Mouse (Mus musculus): ENCODE measurements around the gene Ddx39b. TPM values are rescaled to one million over a fixed set of nuclear protein-coding genes. Genes with fewer than 3 reads are reported as not detected.

The Ddx39b gene
- total RNA-seq, 2 experiments from 2014 or later: 221 to 550 TPM

DNA sequence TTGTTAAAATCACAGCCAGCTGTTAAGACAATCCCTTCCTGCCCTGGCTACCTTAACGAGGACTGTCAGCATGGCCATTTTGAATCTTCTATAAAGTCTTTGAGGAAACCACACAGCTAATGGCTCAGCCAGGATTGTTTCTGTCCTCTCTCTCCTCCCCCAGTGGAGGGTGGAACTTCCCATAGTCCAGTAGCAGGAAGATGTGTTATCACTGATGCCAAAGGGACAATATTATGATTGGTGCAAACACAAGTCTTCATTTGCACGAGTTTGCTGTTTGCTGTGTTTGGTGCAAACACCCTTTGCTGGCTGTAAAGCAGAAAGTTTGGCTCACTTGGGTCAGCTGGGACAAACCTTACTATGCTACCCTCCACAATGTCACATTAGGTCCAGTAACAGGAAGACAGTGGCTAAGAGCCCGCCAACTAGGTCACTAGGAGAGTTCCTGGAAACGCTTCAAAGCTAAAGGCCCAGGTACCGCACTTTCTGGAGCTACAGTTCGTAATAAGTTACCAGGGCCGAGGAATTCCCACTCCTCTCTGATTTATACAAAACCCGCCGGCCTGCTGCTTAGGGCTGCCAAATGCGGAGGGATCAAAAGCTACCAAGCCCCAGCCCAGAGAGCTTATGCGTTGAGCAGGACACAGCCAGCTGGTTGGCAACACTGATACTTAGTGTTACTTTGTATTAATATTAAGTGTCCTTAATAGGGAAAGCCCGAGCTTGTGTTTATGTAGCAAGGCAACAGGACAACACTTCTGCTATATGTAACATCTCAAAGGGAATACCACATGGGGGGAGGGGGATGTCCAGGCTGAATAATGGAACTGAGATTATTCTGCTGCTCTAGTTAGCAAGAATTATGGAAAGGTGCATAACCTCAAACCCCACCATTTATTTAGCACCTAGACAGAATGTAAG lies 902 bp upstream of the Ddx39b start:
- ATAC-seq (replicated peaks; ENCODE audit: low FRiP score, low TSS enrichment, poor library complexity, severe bottlenecking): no peak

DNA sequence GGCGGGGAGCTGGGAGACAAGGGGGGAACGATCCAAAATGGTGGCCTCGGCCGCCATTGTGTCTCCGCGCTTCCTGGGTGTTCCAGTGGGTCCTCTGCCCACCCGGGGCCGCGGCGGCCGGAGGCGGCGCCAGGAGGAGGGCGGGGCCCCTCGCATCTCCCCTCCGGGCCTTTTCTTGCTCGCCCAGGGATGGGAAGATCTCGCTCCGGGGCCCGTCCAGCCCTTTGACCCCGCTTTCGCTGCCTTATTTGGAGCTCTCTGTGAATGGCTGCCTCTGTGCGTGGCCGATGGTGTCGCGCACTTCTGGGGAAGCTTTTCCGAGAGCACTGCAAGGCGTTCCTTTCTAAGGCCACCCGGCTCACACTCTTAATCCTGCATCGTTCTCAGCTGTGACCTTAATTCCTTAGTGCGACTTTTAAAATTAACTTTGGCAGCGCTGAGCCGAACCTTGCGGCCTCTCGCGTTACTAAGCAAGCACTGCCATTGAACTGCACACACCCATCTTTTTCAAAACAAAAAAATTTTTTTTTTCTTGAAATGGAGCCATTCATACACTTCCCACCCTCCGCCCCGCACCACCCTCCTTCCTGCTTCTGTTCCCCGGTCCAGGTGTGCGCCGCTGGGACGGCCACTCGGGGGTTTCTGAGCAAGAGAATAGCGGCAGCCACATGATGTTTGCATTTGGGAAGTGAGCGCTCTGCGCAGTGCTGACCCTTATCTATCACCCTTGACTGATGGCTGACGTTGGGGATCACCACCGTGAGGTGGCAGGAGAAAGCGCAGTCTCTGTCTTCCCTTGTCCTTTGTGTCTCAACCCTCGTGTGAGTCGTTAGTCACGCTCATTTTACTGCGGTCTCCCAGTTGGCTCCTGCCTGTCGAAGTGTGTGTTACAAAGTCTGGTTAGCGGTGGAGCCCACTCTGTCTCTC lies 732 bp downstream of the Ddx39b start:
- peak; percentile 65 for ATAC-seq (replicated peaks; ENCODE audit: low FRiP score, low TSS enrichment, poor library complexity, severe bottlenecking)

DNA sequence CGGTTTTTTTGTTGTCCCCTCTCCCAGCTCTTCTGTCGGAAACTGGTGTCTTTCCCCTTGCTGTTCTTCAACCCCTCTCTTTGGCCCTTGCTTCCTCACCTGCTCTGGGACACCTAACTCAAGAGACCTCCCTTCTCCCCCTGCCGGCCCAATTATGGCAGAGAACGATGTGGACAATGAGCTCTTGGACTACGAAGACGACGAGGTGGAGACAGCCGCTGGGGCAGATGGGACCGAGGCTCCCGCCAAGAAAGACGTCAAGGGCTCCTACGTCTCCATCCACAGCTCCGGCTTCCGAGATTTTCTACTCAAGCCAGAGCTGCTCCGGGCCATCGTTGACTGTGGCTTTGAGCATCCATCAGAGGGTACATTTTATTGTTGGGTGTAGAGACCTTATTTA lies 1.5 kb downstream of the Ddx39b start:
- peak; percentile 19; the same call in 1 of the 2 replicates for ATAC-seq (replicated peaks; ENCODE audit: low FRiP score, low TSS enrichment, poor library complexity, severe bottlenecking)

DNA sequence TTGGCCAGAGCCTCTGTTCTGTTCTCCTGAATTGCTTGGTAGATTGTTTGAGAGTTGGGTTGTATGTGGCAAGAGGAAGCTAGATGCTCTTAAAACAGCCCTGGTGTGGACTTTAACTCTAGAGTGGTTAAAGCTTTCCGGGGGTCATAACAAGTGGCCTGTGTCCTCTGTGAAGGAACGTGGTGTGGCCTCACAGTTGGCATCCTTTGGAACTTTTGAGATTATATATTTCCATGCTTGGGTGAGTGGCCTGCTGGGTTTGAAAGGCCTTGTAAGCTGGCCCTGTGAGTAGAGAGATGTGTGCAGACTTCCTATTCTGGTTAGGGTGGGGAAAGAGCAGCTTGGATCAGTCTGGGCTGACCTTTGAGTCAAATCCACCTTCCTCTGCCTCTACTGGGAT lies 3.5 kb downstream of the Ddx39b start:
- ATAC-seq (replicated peaks; ENCODE audit: low FRiP score, low TSS enrichment, poor library complexity, severe bottlenecking): no peak

DNA sequence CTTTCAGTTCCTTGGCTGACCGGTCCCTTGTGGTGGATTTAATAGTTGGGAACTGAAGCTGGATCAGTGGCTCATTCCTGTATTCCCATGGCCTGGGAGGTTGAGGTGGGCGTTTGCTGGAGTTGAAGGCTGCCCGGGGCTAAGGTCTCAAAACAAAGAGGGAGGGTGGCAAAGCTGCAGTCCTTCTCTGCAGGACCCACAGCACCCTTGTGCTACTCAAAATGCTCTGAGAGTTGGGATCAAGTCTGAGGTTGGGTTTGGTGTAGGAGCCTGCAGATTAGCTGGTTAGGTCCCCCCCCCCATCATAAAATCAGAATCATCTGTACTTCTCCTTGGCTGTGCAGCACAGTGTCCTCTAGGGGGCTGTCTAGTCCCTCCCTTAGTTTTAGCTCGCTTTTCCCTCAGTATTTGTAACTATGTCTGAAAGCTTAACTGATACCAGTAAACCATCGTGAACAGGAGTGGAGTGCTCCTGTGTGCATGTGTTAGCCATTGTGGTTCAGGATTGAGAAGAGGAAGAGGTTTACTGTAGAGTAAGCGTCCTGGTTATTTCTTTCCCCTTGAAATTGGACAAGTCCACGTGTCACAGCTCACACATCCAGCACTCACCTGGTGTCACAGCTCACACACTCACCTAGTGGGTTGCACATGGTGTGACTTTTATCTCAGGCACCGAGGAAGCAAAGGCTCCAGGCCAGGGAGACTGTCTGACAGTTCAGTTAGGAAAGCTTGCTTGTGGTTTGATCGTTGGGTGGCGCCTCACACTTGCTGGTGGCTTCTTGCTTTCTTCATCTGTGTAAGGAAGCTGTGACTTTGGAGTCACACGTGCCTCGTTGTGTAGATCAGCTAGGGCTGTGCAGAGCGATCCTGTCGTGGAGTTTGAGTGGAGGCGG lies 4.4 kb downstream of the Ddx39b start:
- ATAC-seq (replicated peaks; ENCODE audit: low FRiP score, low TSS enrichment, poor library complexity, severe bottlenecking): peak; percentile 25; the same call in 1 of the 2 replicates

DNA sequence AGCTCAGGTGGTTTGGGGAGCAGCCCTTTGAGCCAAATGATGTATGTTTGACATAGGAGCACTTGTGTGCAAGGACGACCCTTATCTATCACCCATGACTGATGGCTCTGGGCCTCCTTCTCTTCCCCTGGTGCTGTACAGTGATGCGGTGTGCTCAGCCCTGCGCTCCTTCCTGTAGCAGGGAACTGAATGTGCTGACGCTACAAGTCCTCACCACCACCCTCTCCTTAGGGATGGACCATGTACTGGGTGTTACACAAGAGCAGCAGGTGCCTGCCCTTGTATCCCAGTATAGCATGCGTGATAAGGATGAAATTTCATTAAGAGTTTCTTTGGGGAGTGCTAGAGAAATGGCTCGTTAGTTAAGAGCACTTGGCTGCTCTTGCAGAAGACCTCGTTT lies 5.6 kb downstream of the Ddx39b start:
- ATAC-seq (replicated peaks; ENCODE audit: low FRiP score, low TSS enrichment, poor library complexity, severe bottlenecking): no peak

DNA sequence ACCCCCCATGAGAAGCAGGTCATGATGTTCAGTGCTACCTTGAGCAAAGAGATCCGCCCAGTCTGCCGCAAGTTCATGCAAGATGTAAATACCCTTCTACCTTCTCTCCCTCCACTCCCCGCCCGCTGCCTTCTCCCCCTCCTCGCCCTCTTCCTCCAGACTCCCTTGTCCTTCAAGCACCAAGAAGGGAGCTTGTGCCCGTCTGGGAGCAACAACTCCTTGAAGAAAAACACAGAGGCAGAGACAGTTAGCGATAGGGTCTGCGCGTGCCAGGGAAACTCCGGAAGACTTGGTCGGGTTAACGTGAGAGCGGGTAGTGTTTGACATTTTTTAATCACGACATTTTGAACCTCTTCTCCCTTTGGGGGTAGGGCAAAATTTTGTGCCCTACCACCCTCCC lies 7.4 kb downstream of the Ddx39b start:
- no peak for ATAC-seq (replicated peaks; ENCODE audit: low FRiP score, low TSS enrichment, poor library complexity, severe bottlenecking)

DNA sequence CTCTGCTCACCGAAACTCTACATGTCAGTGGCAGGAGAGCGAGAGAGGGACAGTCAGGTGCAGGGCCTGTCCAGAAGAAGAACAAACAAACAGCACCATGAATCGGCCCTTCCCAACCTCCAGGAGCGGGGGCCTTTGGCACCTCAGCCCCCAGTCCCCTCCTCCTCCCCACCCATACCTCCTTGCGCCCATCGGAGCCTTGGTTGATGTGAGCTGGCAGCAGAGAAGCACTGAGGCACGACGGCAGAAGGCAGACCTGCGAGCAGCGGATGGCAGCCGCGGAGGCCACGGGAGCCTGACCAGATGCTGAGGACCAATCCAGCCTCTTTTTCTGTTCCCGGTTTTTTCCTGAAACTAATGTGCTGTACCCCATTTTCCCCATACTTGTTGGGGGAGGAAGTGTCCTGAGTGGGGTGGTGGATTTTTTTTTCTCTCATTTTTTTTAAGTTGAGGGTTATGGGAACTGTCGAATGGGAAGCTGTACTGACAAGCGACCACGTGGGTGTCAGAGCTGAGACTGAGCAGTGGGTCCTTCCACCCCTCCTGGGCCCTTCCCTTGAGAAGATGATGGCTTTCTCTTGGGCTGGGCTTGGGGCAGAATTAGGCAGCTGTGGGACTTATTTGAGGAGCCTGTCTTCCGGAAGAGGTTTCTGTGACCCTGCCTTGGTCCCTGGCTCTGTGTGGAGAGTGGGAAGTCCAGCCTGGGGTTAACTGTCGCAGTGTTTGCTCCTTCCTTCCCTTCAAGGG lies 8.1 kb downstream of the Ddx39b start:
- no peak for ATAC-seq (replicated peaks; ENCODE audit: low FRiP score, low TSS enrichment, poor library complexity, severe bottlenecking)

DNA sequence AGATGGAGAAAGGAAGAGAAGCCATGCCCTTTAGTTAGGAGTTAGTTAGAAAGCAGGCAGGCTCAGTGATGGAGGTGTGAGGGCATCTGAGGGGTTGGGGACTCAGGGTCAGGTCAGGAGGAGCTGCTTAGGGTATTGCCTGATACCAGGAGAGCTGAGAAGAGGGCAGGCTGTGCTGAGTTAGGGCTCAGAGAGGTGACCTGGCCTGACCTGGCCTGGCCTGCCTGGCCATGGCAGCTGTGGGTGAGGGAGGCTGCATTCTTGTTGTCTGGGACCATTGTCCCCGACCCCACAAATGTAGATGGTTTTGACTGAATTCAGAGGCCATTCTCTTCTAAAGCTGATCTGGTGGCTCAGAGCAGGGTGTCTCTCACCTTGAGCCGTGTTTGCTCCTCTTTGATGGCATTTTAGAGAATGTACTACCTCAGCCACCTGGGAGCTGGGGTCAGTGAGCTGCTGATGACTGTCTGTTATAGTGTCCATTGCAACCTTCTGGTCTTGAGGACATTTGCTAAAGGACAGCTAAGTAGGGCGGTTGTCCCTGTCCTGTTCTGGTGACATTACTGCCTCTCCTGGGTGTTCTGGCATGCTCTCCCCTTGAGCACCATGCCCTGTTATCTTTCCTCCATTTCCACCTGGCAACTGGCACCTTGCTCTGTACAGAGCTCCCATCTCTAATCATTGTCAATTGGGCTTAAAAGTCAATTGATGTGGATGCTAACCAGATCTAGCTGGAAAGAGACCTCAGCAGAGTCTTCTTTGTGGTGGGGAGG lies 9.0 kb downstream of the Ddx39b start:
- ATAC-seq (replicated peaks; ENCODE audit: low FRiP score, low TSS enrichment, poor library complexity, severe bottlenecking): no peak

DNA sequence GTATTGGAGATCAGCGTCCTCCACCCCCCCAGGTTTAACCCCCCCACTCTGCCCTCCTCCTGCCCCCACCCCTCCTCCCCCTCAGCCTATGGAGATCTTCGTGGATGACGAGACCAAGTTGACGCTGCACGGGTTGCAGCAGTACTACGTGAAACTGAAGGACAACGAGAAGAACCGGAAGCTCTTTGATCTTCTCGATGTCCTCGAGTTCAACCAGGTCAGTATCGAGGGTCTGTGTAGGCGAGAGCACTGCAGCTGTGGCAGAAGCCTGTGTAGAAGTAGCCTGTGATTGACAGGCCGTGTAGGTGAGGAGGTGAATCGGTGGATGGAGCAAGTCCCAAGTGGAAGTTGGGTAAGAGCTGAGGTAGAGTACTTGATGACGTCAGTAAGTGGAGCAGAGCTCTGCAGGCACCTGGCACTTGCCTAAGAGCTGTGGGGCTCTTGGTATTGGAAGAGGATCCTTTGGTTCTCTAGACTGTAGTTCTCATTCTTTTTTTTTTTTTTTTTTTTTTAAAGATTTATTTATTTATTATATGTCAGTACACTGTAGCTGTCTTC lies 9.7 kb downstream of the Ddx39b start:
- ATAC-seq (replicated peaks; ENCODE audit: low FRiP score, low TSS enrichment, poor library complexity, severe bottlenecking): no peak

DNA sequence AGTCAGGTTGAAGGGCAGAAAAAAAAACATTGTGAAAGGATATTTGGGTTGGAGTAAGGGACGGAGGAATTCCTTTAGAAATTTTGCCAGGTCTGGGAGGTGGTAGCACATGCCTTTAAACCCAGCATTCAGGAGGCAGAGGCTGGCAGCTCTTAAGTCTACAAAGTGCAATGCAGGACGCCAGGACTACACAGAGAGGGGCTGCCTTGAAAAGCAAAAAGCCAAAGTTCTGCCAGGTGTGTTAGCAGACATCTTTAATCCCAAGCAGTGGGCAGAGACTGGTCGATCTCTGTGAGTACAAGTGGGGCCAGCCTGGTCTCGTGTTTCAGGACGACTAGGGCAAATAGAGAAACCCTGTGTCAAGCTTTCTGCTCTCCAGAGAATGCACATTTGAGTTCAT lies 10.4 kb downstream of the Ddx39b start:
- ATAC-seq (replicated peaks; ENCODE audit: low FRiP score, low TSS enrichment, poor library complexity, severe bottlenecking): no peak

DNA sequence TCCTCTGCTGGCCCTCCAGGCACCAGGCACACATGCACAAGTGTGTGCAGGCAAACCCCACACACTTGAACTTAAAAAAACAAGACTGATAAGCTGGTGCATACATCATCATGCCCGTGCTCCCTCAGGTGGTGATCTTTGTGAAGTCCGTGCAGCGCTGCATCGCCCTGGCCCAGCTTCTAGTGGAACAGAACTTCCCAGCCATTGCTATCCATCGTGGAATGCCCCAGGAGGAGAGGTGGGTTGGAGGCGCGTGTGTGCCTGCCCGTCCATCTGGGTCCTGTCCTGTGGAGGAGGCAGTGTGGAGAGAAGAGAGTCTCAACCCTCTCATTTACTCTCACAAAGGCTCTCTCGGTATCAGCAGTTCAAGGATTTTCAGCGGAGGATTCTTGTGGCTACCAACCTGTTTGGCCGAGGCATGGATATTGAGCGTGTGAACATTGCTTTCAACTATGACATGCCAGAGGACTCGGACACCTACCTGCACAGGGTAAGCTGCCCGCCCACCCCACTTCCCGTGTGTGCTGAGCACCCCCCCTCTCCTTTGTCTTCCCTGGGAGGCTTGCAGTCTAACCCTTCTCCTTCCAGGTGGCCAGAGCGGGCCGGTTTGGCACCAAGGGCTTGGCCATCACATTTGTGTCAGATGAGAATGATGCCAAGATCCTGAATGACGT lies 11.2 kb downstream of the Ddx39b start:
- ATAC-seq (replicated peaks; ENCODE audit: low FRiP score, low TSS enrichment, poor library complexity, severe bottlenecking): no peak

DNA sequence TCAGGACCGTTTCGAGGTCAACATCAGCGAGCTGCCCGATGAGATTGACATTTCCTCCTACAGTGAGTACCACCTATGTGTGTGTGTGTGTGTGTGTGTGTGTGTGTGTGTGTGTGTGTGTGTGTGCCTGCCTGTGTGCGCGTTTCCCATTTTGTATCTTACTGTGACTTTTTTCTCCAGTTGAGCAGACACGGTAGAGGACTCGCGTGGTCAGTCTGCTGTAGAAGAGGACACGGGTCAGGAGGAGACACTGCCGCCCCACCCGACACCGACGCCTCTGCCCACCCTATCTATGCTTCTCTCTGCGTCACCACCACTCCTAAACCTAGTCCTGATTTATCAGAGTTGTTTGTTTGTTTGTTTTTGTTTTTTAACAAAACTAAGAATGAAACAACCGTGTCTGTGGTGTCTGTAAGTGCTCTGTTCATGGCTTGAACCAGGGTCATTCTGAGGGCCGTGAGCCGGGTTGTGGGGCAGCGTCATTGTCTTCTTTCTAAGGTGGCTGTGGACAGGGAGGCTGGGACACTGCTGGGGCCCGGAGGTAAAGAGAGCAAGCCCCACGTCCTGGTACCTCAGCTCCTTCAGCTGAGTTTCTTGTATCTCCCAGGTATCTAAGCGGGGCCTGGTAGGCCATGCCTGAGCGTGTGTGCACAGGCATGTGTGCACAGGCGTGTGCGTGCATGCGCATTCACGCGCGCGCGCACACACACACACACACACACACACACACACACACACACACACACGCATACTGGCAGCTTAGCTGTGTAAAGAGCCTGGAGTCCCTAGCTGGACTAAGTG lies 11.9 kb downstream of the Ddx39b start:
- ATAC-seq (replicated peaks; ENCODE audit: low FRiP score, low TSS enrichment, poor library complexity, severe bottlenecking): no peak

DNA sequence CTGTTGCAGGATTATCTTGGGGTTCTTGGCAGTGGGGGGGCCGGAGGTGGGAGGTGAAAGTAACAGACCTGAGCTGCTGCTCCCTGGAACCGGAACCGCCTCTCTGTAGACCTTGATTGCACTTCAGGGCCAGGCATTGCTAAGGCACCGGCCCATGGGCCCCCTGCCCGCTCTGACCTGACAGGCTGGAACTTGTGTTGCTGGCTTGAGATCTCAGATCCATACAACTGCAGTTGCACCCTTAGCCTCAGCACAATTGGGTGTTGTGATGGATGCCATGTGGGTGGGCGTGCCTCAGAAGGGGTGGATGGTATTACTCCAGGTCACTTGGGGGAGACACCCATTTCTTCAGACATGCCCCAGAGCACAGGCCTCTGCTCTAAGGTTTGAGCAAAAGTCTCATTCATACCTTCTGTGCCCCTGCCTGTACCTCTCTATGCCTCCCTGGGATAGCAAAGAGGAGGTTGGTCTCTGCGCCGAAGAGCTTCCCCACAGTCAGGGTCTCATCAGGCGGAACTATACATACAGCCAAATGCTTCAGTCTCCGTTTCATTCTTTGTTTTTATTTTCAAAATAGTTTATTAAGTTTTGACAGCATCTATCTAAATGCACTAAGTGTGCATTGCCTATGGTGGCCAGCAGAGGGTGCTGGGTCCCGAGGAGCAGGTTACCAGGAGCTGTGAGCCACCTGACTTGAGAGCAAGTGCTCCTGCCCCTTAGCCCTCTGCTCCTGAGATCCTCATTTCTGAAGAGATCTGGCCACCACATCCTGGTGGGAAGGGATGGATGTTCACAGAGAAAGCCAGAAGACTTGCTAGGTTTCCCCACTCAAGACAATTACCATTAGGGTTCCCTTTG lies 12.9 kb downstream of the Ddx39b start:
- peak; percentile 41; the same call in 1 of the 2 replicates for ATAC-seq (replicated peaks; ENCODE audit: low FRiP score, low TSS enrichment, poor library complexity, severe bottlenecking)

DNA sequence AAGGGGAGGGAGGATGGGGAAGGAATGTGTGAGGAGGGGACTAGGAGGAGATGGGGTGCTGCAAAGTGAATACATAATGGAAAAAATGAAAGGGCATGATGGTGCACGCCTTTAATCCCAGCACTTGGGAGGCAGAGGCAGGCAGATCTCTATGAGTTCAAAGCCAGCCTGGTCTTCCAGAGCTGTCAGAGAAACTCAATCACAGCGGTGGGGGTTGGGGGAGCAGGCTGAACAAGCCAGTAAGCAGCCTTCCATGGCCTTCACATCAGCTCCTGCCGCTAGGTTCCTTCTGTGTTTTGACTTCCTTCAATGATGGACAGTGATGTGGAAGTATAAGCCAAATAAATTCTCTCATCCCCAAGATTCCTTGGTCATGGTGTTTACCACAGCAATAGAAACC lies 13.8 kb downstream of the Ddx39b start:
- no peak for ATAC-seq (replicated peaks; ENCODE audit: low FRiP score, low TSS enrichment, poor library complexity, severe bottlenecking)

Data from megakaryocyte-erythroid progenitor cell, adult 5-6 weeks (primary cell).